Mouse (Mus musculus): ENCODE data around the gene Tmem205.

DNA sequence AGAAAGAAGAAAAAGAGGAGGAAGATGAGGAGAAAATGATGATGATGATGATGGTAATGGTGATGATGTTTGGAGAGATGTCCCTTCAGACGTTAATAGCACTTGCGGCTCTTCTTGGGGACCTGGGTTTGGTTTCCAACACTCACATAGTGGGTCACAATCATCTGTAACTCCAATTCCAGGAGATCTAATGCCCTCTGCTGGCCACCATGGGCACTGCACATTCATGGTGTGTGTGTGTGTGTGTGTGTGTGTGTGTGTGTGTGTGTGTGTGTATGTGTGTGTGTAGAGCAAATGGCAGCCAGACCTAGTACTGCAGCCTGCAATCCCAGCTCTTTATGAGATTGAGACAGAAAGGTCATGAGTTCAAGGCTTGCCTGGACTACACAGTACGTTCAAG, 24.6 kb upstream of the Tmem205 start:
- no peak for TF ChIP-seq POLR2A (IDR thresholded peaks at IDR 0.05; ENCODE audit: insufficient read depth, low read length)
- peak; percentile 66 for TF ChIP-seq CTCF (IDR thresholded peaks at IDR 0.05; ENCODE audit: low read depth, low read length)
- no peak for TF ChIP-seq EP300 (IDR thresholded peaks at IDR 0.05; ENCODE audit: insufficient read depth, low read depth, low read length)
